Mouse (Mus musculus) brain, adult 2 months (tissue): ENCODE results near the gene Crip3.
A peak's percentile ranks its signal among the peaks of the same experiment; 100 is the strongest.

Experiments
- DNase-seq: peaks from one replicate; pipeline ENCODE4 v3.0.0; 2011; ENCODE audit warnings: low read depth, low spot score

The Crip3 gene

DNA sequence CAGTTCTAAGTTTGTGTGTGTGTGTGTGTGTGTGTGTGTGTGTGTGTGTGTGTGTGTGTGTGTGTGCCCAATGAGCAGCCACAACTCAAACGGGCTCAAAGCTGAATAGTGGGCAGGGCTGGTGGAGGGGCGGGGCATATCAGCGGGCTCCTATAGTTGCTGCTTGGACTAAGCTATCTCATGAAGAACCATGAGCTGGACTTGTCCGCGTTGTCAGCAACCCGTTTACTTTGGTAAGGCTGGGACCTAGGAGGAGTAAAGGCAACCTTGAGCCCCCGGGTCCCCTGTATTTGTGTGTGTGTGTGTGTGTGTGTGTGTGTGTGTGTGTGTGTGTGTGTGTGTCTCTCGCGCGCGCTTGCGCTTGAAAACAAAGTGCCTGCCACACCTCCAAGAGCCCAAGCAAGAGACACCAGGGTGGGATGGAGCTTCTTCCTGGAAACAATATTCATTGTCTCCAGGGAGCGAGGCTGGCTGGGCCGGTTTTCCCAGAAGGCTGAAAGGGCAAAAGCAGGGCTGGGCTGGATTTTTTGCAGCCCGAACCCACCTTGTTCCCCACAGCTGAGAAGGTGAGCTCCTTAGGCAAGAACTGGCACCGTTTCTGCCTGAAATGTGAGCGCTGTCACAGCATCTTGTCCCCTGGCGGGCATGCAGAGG lies at the start of gene Crip3:
Gene Crip3, plus strand, starts transcription at position 166 of the 654 bp plus-strand sequence.
- DNase-seq, result no peak

DNA sequence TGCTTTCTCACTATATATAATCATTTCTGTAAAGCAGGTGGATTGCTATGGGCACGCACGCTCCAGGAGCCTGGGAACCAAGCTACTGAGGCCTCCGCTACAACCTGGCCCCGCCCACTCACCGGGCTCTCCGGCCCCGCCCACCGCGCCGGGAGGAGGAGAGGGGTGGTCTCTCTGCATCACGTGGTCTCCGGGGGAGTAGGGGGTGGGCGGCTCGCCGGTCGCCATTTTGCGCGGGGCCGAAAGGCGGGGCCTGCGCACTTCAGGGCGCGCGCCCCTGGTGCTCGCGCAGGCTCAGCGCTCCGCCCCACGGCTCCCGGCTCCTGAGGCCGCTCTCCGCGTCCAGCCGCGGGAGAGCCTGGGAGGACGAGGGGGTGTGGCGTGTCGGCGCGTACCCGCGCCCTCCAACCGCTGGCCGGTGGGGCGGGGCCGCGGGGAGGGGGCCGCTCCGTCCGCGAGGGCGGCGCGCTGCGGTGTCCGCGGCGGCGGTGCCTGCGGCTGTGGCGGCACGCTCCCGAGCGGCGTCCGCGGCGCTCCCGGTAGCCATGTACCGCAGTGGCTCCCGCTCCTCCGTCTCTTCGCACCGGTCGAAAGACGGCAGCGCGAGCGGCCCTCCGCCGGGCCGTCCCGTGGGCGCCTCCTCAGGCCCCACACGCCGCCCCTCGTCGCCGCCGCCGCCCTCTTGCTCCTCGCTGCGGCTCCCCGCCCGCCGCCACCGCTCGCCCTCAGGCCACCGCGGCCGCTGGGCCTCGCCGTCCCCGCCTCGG lies 45.2 kb upstream of the Crip3 start, which contains the start of gene Zfp318:
Gene Zfp318, plus strand, starts transcription at position 438 of the 767 bp plus-strand sequence.
- DNase-seq, result peak; percentile 98

DNA sequence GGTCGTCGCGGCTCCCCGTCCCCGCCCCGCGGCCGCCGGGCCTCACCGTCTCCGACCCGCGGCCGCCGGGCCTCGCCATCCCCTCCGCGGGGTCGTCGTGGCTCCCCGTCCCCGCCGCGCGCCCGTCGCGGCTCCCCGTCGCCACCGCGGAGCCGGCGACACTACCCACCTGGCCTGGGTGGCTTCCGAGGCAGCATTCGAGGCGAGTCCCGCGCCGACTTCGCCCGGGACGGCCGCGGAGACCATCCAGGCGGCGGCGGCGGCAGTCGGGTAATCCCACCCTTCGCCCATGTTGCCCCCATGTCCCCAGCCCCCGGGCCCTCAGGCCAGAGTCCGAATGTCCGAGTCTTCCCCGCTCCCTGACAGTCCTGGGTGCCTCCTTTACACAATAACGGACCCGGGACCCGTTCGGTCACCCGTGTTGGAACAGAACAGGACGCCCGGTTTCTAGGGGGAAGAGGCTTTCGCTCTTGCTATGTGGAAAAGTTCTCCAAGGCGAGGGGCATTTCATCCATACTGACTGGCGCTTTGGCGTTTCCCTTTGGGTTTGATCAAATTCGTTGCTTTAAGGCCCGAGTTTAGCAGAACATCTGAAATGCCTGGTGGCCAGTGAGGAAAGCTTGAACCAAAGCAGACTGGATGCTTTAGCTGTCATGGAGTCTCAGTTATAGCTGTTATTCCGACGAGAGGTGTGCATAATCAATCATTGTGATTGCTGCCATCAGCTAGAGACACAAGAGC lies 44.5 kb upstream of the Crip3 start:
- peak; percentile 24 for DNase-seq

DNA sequence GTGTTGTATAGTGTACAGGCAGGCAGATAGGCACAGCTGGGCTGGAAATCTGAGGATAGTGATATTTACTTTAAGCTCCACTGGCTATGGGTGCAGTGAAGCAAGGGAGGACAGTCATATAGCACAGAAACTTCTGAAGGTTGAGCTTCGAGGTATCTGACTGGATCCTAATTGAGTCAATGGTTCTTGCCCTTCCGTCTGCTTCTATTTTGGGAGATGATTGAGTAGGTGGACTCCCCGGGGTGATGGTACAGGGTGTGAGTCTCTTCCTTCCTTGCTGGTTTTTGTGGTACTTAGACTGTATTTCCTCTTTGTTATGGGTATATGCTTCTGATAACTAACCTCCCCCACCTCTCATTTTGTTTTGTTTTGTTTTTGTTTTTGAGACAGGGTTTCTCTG lies 40.5 kb upstream of the Crip3 start:
- no peak for DNase-seq

DNA sequence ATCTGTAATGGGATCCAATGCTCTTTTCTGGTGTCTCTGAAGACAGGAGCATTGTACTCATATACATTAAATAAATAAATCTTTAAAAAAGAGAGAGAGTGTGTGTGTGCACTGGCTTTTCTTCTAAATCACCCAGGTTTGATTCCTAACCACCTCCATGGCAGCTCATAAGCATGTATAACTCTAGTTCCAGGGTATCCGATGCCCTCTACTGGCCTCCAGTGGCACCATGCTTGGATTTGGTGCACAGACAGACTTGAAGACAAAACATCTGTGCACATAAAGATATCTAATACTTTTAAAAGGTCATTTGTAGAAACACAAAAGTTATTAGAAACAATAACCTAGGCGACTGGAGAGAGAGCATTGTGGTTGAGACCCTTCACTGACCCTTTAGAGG lies 35.7 kb upstream of the Crip3 start:
- DNase-seq, result peak; percentile 83

DNA sequence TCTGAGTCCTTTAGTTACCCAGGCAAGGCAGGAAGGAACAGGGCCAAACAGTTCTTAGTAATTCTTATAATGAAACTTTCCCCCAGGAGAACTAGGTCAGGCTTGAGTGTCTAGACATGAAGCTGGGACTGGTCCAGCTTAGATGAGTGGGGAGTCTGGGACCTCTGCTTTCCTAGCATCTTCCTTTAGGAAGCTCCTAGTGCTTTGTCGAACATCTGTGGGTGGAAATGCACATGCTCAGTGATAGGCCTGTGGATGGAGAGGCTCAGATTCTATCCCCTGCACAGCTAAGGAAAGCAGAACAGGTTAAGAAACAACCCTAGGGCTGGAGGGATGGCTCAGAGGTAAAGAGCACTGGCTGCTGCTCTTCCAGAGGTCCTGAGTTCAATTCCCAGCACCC lies 34.1 kb upstream of the Crip3 start:
- DNase-seq, result peak; percentile 57

DNA sequence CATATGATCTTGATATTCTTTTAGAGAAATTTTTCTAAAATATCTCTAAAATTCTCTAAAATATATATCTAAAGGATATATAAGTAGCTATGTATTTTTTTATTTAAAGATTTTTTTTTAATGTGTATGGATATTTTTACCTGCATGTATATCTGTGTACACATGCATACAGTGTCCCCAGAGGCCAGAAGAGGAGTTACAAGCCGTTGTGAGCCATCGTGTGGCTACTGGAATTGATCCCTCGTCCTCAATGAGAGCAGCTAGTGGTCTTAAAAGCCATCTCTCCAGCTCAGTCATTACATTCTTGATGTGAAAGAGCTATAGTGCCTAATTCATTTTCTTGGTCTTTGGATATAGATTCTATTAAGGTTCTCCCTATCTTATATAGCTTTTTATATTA lies 20.2 kb upstream of the Crip3 start:
- peak; percentile 35 for DNase-seq

DNA sequence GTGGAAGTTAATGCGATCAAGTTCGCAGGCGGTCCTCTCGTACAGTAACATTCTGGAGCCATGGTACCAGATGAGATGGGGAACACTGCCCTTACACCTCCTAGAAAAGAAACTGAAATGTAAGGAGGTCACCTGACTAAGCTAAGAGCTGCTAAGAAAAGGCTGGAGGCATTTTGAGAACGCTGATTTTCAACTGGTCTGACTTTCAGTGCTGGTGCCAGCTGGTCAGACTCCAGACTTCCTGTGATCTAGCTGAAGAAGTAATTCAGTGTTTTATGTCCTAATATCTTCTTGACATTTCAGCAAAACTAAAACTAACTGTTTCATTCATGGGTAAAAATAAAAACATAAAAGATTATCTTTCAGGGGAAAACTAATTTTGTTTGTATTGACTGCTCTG lies 10.1 kb upstream of the Crip3 start:
- peak; percentile 54 for DNase-seq

DNA sequence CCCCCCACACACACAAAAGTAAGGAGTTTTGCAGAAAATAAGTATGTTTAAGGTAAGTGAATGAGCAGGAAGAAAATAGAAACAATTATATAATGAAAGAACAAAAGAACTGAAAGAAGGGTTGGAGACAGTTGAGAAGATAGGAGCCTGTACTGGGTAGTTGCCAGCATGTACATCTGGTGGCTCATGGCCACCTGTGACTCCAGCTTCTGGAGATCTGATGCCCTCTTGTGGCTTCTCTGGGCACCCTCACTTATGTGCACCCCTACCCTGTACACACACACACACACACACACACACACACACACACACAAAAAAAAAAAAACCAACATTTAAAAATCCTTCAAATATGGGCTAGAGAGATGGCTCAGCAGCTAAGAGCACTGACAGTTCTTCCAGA lies 9.0 kb upstream of the Crip3 start:
- no peak for DNase-seq

DNA sequence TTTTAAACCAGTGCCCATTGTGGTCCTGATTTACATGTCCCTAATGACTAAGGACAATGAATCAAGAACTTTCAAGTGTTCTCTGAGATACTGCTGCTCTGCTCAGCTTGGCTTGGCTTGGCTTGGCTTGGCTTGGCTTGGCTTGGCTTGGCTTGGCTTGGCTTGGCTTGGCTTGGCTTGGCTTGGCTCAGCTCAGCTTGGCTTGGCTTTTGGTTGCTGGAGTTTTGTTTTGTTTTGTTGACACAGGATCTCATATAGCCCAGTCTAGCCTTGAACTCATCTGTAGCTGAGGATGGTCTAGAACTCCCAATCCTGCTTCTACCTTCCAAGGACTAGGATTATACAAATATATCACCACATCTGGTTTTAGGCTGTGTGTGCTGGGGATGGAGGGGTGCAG lies 2.2 kb upstream of the Crip3 start:
- no peak for DNase-seq

DNA sequence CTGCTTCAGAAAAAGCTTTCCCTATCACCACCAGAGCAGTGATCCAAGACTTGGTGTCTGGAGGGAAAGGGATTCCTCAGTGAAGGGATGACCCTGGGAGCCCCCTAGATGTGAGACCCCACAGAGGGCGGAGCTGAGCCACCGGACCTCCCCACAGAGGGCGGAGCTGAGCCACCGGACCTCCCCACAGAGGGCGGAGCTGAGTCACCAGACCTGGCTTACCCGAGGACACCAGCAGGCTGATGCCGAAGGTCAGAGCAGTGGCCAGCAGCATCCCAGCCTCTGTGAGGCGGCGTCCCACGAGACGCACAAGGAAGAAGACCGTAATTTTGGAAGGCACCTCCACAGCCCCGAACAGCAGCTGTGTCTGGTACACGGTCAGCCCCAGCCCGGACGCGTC lies 4.9 kb downstream of the Crip3 start:
- DNase-seq, result no peak

DNA sequence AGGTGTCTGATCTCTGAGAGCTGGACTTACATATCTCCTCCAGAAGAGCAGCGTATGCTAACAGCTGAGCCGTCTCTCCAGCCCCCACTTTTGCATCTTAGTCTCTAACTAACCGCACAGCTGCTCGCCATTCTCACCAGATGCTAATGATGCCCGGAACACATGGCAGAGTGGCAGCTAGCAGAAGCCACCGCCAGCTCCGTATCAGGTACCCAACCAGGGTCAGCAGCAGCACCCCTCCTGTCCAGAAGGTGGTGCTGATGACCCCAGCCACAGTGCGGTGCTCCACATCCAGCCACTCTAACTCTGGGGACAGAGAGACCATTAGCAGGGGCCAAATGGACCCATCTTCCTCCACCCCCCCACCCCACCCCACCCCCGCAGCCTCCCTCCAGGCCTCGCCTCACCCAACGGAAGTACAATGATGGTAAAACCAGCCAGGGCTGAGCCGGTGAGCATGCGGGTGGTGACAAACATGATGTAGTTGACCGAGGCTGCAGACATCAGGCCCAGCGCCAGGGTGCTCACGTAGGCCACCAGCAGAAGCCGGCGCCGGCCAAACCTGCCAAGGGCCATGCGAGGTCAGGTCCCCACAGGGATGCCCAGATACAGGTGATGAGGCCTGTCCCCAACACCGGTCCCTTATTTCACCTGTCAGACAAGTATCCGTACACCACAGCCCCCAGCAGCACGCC lies 8.1 kb downstream of the Crip3 start:
- DNase-seq, result peak; percentile 59

DNA sequence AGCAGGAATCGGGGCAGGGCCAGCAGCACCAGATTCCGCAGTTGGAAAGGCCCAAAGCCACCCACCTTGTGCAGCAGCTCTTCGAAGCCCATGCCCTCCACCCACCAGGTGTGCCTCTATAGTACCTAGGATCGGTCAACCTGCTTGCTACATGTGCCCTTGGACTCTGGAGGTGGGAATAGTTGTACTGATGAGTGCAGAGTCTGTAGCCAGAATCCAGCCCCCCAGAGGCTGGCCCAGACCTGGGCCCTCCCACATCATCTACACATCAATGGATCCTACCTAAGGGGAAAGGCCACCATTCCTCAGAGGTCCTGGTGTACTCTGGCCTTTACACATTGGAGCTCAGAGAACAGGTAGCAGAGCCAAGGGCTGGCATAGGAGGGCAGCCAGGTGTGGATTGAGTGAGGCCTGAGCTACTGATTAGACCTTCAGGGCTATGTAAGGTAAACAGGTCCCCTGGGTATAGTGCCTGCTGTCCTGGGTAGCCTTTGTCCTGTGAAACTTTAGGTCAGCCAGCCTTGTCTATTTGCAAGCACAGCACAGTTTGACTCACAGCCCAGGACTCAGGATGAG lies 9.7 kb downstream of the Crip3 start, which contains the start of gene Slc22a7:
Gene Slc22a7, minus strand, starts transcription at position 160 of the 576 bp plus-strand sequence.
- no peak for DNase-seq

DNA sequence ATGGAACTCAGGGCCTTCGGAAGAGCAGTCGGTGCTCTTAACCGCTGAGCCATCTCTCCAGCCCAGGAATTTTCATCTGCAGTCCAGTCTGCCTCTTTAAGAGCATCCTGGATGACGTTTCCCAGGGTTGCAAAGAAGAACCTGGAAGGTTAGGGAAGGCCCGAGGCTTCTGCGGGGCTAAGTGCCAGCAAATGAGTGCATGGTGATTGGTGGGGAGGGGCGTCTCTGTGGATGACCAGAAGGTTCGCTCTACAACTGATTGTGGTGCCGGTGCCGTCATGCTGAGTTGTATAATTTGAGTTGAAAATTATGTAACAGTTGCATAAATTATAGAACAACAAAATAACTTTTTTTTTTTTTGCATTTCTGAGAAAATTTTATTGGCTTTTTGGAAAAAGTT lies 10.4 kb downstream of the Crip3 start:
- DNase-seq, result no peak

DNA sequence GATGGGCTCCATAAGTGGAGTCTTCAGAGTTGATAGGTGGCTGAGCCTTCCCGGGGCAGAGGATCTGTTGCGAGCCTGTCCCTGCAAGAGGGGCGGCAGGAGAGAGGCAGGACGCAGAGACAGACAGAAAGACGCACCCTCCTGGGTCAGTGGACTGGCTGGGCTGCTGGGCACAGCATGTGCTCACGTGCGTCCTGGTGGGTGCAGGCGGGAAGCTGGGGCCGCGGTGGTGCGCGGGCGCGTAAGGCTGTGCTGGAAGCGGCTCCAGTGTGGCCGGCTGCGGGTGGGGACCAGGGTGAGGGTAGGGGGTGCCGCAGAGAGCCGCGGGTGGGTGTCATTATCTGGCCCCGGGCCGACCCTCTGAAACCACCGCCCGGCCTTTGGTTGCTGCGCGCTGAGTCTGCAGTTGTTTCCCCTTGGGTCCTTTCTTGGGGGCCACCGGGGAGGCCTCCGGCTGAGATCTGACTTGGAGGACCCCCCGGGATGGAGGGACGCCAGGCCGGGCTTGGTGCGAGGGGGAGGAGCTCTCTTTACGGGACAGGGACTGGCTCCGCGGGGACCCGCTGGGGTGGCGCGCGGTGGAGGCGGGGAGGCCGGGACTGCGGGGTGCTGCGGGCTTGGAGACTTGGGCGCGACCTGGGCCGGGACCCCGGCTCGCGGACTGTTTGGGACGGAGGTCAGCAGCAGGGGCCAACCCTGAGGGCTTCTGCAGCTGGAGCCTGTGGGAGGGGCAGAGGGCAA lies 16.3 kb downstream of the Crip3 start:
- DNase-seq, result no peak

DNA sequence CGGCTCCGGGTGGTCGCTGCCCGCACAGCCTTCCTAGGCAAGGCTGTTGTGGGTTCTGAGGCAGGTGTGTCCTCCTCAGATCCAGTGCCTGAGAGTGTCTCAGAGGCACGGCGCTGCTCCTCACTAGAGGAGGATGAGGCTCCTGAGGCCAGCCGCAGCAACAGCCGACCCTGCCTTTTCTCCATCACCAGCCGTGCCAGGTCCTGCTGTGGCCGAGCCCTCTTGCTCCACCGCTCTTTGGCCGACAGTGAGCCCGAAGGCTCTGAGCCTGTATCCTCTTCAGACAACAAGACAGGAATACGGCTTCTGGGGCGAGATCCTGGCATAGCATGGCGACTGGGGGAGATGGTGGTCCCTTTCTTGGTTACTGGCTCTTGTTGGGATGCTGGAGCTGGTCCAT lies 17.5 kb downstream of the Crip3 start:
- no peak for DNase-seq

DNA sequence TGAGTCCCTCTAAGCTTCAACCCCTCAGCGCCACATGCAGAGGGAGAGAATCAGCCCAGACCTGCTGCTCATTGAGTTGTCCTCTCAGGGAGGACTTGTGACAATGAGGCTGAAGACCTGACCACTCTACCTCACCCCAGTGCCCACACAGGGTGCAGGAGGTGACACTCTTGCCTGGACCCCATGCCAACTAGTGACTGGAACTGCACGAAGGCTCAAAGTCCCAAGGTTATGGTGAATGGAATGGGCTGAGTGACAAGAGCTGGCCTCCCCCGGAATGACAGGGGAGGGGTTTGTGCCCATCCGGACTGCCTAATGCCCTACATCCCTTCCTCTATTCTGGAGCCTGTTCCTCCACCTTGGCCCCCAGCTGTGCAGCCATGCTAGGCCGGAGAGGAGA lies 24.0 kb downstream of the Crip3 start:
- no peak for DNase-seq

DNA sequence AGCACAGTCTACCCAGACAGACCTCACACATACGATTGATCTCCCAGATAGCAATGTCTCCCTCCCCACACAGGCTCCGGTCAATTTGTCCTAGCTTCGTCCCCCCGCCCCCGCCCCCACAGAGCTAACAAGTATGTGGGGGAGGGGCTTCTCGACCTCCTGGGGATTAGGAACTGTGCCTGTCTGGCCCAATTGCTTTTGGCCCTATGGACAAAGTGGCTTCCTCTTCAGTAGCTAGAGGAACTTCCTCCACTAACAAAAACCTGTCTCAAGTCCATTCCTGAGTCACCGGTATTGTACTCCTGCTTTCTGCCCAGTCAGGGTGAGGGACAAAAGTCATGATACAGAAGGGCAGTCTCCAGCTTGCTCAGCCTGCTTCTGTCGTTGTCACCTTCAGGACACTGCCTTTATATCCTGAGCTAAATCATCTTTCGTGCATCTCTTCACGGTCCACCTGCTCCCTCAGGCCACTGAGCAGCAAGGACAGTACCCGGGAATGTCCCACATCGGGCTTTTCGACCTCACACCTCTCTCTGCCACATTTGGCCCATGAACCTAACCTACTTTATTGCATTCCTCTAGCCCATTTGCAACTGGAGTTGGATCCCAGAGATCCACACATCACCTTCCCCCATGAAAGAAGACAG lies 24.7 kb downstream of the Crip3 start:
- DNase-seq, result no peak

DNA sequence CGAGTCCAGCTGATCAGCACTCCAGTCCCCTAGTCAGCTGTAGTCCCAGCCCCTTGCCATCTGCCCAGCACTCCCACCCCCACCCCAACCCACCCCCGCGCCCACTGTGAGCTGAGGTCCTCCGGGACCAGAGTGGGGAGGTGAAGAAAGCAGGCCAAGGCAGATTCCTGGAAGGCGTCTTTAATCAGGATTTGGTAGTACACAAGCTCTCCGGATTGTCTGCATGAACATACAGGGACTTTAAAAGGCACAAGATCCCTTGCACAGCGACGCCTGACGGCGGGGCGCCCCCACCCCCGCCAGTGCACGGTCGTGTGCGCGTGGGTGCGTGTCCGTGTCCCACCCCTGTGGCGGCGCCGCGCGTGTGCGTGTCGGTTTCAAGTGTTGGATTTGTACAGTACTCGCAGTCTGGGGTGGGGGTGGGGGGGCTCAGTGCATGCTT lies 25.3 kb downstream of the Crip3 start:
- peak; percentile 38 for DNase-seq

DNA sequence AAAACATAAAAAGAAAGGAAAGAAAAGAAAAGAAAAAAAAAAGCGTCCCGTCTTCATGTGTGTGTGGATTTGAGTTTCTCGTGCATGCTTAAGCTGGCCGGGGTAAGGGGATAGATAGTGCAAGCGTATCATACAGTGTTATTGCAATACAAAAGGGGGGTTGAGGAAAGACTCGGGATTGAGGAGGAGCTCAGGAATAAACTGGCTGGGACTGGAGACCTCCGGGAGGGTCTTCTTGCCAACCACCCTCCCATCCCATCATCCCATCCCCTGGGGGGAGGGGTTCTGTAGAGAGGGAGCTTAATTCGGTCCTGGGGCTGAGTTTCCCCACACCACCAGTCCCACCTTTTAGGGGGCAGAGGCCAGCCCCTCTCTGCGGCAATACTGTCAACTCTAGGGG lies 25.8 kb downstream of the Crip3 start:
- DNase-seq, result no peak
